Mouse (Mus musculus) liver, embryonic 15.5 days (tissue): ENCODE results near the gene Trpc4ap. TPM values are rescaled to one million over a fixed set of nuclear protein-coding genes. Genes with fewer than 3 reads are reported as not detected.

Experiments
- ATAC-seq: fragments of 200-750 bp; cut with Nextera tagmentation; 2 replicates; pipeline ENCODE4 v1.8.0; 2017; ENCODE audit warnings: moderate number of reproducible peaks, mild to moderate bottlenecking, moderate library complexity; ENCODE audit not compliant: insufficient read depth
- H3K27ac ChIP-seq: fragments of 300-500 bp; sonication (generic); replicated peaks from 2 replicates; pipeline ENCODE4 v1.5.1; 2015; ENCODE audit warnings: mild to moderate bottlenecking, inconsistent platforms
- H3K27me3 ChIP-seq: fragments of 300-500 bp; sonication (generic); 2 replicates; pipeline ENCODE4 v1.6.1; 2015; ENCODE audit warnings: mild to moderate bottlenecking, inconsistent platforms
- H3K36me3 ChIP-seq: fragments of 300-500 bp; sonication (generic); replicated peaks from 2 replicates; pipeline ENCODE4 v1.6.1; 2015; ENCODE audit warnings: moderate library complexity, mild to moderate bottlenecking, inconsistent platforms
- H3K4me1 ChIP-seq: fragments of 300-500 bp; sonication (generic); replicated peaks from 2 replicates; pipeline ENCODE4 v1.6.1; 2015; ENCODE audit warnings: inconsistent platforms
- H3K4me2 ChIP-seq: fragments of 300-500 bp; sonication (generic); 2 replicates; pipeline ENCODE4 v1.6.1; 2015; ENCODE audit warnings: moderate library complexity, mild to moderate bottlenecking, inconsistent platforms
- H3K4me3 ChIP-seq: fragments of 300-500 bp; sonication (generic); replicated peaks from 2 replicates; pipeline ENCODE4 v1.5.1; 2015; ENCODE audit warnings: mild to moderate bottlenecking, inconsistent platforms
- H3K9ac ChIP-seq: fragments of 300-500 bp; sonication (generic); 2 replicates; pipeline ENCODE4 v1.6.1; 2015; ENCODE audit warnings: moderate library complexity, mild to moderate bottlenecking, inconsistent platforms
- H3K9me3 ChIP-seq: fragments of 300-500 bp; sonication (generic); replicated peaks from 2 replicates; pipeline ENCODE4 v1.6.1; 2016; ENCODE audit warnings: inconsistent platforms
- WGBS: fragments of 180-500 bp; shearing (Covaris S2); methylation state at CpG from one replicate; pipeline ENCODE4 v1.1.7; 2015; ENCODE audit warnings: mixed read lengths; ENCODE audit not compliant: insufficient replicate concordance; 5-methylcytosine and 5-hydroxymethylcytosine counted together
- polyA plus RNA-seq: library from polyadenylated mRNA; unstranded; fragments of >200 nt; fragmentation: Nextera tagmentation; extraction: Ambion mirVana; gene quantifications from 2 replicates; pipeline ENCODE4 v1.2.1, GENCODE M21; 2015

Trpc4ap gene
- polyA plus RNA-seq, 1 experiment from 2014 or later = 51.4 TPM

DNA sequence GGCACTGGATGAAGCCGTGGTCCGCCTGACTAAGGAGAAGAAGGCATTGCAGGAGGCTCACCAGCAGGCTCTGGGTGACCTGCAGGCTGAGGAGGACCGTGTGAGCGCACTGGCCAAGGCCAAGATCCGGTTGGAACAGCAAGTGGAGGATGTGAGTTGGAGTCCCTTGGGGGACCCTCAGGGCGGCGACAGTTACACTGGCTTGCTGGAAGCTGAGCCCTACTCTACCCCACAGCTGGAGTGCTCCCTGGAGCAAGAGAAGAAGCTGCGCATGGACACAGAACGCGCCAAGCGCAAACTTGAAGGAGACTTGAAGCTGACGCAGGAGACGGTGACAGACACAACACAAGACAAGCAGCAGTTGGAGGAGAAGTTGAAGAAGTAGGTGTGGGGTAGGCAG is 63.7 kb downstream of the Trpc4ap start:
- H3K9me3 ChIP-seq = no peaks in the 10 kb centered on the region
- peaks cover 18% of the 10 kb centered on the region for H3K4me1 ChIP-seq
- no peak overlapping the region for H3K4me2 ChIP-seq
- WGBS = 75% methylated on average over 13 of the region's 13 CpGs
- H3K27ac ChIP-seq = no peak overlapping the region
- peaks cover 79% of the 10 kb centered on the region for H3K27me3 ChIP-seq
- H3K4me3 ChIP-seq = no peak overlapping the region
- H3K36me3 ChIP-seq = peaks cover 9% of the 10 kb centered on the region; the same call in 1 of the 2 replicates
- ATAC-seq = no peak
- H3K9ac ChIP-seq = no peak overlapping the region

DNA sequence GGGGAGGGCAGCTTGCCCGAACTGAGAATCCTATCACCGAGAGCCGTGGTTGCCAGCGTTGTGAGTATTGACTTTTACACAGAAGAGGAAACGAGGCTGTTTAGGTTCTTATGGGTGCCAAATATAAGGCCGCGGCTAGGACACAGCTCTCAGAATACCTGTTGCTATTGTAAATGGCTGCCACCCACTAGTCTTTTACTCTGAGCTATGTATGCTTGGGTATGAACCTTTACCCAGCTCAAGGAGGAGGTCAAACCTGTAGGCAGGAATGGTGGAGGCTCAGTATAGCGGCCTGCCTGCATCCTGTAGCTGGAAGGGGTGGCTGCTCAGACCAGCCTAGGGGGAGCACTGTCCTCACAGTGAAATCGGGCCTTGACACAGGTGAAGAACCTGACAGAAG is 64.1 kb downstream of the Trpc4ap start:
- WGBS = 76% methylated on average over 9 of the region's 9 CpGs
- Histone ChIP-seq H3K4me2 (no peak overlapping the region), H3K27me3 (peaks cover 79% of the 10 kb centered on the region), H3K9me3 (no peaks in the 10 kb centered on the region), H3K4me3 (no peak overlapping the region), H3K9ac (no peak overlapping the region), H3K4me1 (peaks cover 18% of the 10 kb centered on the region), H3K27ac (no peak overlapping the region), H3K36me3 (0 out of 2 replicates have a peak, but pooled peaks cover 8% of the 10 kb centered on the region)
- ATAC-seq = no peak

DNA sequence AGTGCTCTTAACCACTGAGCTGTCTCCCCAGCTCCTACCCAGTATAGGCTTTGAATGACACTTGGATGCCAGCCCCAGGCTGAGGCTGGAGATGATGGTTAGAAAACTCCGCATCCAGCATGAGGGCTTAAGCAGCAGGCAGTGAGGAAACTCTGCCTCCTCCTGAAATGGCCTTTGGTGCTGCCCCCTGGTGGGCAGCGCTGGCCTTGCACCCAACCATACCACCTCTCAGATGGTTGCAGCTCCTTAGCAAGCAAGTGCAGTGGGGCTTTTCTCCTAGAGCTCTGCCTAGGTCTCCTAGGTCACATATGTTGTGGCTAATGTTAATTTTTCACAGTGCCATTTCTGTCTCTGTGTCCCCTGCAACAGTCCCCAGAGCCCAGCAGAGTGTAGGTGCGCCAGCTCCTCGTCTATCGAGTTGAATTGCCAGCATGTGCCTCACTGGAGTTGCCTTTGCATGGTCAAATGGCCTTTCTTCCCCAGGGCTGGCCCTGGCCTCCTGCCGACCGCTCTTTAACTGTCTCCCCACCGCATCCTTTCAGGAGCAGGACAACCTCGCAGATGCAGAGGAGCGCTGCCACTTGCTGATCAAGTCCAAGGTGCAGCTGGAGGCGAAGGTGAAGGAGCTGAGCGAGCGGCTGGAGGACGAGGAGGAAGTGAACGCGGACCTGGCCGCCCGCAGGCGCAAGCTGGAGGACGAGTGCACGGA is 65.0 kb downstream of the Trpc4ap start:
- ATAC-seq = no peak
- H3K9me3 ChIP-seq = no peaks in the 10 kb centered on the region
- 37% methylated on average over 21 of the region's 21 CpGs for WGBS

DNA sequence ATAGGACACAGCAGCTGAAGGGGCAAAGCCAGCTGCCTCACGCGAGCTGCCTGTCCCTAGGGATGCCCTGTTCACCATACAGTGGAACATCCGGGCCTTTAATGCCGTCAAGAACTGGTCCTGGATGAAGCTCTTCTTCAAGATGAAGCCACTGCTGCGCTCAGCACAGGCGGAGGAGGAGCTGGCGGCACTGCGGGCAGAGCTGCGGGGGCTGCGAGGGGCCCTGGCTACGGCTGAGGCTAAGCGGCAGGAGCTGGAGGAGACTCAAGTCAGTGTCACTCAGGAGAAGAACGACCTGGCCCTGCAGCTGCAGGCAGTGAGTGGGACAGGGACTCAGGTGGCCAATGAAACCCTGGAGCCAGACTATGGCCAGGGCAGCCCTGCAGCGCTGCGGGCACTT is 65.9 kb downstream of the Trpc4ap start:
- no peak for ATAC-seq
- Histone ChIP-seq H3K4me2 (no peak overlapping the region), H3K27ac (no peak overlapping the region), H3K27me3 (peaks cover 64% of the 10 kb centered on the region), H3K4me3 (no peak overlapping the region), H3K9ac (no peak overlapping the region), H3K4me1 (peaks cover 29% of the 10 kb centered on the region), H3K36me3 (0 out of 2 replicates have a peak, but pooled peaks cover 2% of the 10 kb centered on the region), H3K9me3 (no peaks in the 10 kb centered on the region)
- 43% methylated on average over 15 of the region's 15 CpGs for WGBS

More for the DNA sequence above, 65.0 kb downstream of the Trpc4ap start:
- no peak overlapping the region for H3K4me3 ChIP-seq
- H3K4me1 ChIP-seq = peaks cover 27% of the 10 kb centered on the region
- no peak overlapping the region for H3K9ac ChIP-seq
- H3K36me3 ChIP-seq = 0 out of 2 replicates have a peak, but pooled peaks cover 3% of the 10 kb centered on the region
- no peak overlapping the region for H3K4me2 ChIP-seq
- peaks cover 71% of the 10 kb centered on the region for H3K27me3 ChIP-seq
- H3K27ac ChIP-seq = no peak overlapping the region

DNA sequence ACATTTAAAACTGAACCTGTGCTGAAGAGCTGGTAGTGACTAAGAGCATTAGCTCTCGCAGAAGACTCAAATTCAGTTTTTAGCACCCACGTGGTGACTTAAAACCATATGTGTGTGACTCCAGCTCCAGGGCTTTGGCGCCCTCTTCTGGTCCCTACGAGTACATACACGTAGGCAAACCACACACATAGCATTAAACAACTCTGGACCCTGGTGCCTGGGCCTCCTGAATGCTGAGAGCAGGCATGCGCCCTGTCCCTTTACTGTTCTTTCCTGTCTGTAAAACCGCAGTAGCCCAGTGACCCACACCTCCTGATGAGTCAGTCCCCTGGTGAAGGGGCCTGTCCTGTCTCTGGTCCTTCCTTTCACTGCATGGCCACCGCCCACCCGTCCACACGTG is 67.5 kb downstream of the Trpc4ap start:
- H3K36me3 ChIP-seq = no peaks in the 10 kb centered on the region
- H3K4me2 ChIP-seq = no peak overlapping the region
- H3K4me3 ChIP-seq = no peak overlapping the region
- H3K27ac ChIP-seq = no peak overlapping the region
- no peak overlapping the region for H3K9ac ChIP-seq
- H3K4me1 ChIP-seq = peaks cover 37% of the 10 kb centered on the region
- 22% methylated on average over 10 of the region's 10 CpGs for WGBS
- no peak for ATAC-seq
- H3K27me3 ChIP-seq = peaks cover 56% of the 10 kb centered on the region
- no peaks in the 10 kb centered on the region for H3K9me3 ChIP-seq

DNA sequence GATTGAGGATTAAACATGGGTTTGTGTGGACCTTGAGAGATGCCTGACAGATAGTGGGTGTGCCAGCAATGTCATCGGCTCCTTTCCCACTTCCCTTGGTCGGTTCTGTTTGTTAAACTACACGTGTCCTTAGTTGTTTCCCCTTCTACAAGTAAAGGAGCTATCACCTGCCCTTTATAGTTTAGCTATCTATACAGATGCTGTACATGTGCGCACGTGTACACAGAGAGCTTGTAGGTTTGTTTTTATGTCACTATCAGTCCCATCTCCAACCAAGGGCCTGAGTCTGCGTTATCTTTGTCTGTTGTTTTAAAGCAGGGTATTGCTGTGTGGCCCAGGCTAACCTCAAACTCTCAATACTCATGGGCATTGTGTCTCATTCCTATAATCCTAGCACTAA is 68.2 kb downstream of the Trpc4ap start:
- H3K27me3 ChIP-seq = peaks cover 48% of the 10 kb centered on the region
- ATAC-seq = no peak
- H3K9ac ChIP-seq = no peak overlapping the region
- H3K4me3 ChIP-seq = no peak overlapping the region
- no peak overlapping the region for H3K27ac ChIP-seq
- H3K9me3 ChIP-seq = no peaks in the 10 kb centered on the region
- peaks cover 37% of the 10 kb centered on the region for H3K4me1 ChIP-seq
- H3K36me3 ChIP-seq = no peaks in the 10 kb centered on the region
- no peak overlapping the region for H3K4me2 ChIP-seq
- WGBS = 58% methylated on average over 6 of the region's 6 CpGs

DNA sequence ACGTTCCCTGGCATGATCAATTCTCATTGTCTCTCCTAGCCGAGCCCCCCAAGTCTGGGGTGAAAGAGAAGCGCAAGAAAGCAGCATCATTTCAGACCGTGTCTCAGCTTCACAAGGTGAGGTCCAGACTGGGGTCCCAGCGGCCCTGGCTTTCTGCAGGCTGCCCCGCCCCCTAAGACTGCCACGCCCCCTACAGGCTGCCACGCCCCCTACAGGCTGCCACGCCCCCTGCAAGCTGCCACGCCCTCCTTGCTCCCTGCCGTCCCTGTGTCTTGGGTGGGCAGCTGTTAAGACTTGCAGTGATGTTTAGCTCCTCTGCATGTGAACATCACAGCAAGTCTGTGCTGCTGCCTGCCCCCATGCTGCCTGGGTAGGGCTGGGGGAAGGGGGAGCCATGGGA is 69.6 kb downstream of the Trpc4ap start:
- 25% methylated on average over 11 of the region's 11 CpGs for WGBS
- Histone ChIP-seq H3K9ac (no peak overlapping the region), H3K36me3 (no peaks in the 10 kb centered on the region; the same call in 1 of the 2 replicates), H3K4me3 (no peak overlapping the region), H3K4me1 (peaks cover 48% of the 10 kb centered on the region), H3K4me2 (no peak overlapping the region), H3K27ac (no peak overlapping the region), H3K9me3 (no peaks in the 10 kb centered on the region), H3K27me3 (peaks cover 36% of the 10 kb centered on the region)
- ATAC-seq = no peak

DNA sequence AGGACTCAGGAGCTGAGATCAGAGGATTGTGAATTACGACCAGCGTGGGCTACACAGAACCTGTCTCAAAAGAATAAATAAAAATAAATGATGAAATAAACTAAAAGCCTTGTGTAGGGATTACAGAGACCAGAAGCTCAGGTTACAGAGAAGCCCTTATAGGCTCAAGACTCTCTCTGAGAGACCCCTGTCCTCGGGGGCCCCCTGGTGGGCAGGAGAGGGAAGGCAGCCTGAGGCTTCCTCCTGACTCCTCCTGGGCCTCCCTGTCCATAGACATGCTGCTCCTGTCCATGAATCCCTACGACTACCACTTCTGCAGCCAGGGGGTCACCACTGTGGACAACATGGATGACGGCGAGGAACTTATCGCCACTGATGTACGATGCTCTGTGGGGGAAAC is 72.4 kb downstream of the Trpc4ap start:
- Histone ChIP-seq H3K27ac (peak overlapping the region; percentile 46), H3K4me3 (no peak overlapping the region), H3K36me3 (no peaks in the 10 kb centered on the region; the same call in 1 of the 2 replicates), H3K4me2 (no peak overlapping the region), H3K9ac (no peak overlapping the region), H3K4me1 (peaks cover 72% of the 10 kb centered on the region), H3K9me3 (no peaks in the 10 kb centered on the region), H3K27me3 (peaks cover 13% of the 10 kb centered on the region; the same call in 1 of the 2 replicates)
- ATAC-seq = peak; percentile 68
- 18% methylated on average over 8 of the region's 8 CpGs for WGBS

DNA sequence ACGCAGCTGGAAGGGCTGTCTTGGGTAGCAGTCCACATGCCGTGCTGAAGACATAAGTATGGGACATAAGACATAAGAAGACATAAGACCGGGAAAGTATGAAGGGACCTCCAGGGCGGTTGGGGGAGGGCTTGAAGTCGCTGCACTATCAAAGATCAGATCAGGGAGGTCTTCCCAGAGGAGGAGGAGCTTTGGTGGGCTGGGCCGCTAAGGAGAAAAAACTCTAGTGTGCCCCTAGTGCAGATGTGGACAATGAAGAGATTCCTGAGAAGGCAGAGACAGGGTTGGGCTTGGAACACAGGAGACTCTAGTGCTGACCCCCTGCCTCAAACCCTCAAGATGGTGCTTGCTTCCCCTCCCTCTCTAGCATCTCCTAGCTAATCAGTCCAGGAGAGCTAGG is 75.2 kb downstream of the Trpc4ap start:
- peak overlapping the region; percentile 39 for H3K4me2 ChIP-seq
- no peak overlapping the region for H3K4me3 ChIP-seq
- H3K9ac ChIP-seq = 0 out of 2 replicates have a peak overlapping the region, but pooled peaks have one; percentile 11
- peaks cover 13% of the 10 kb centered on the region; the same call in 1 of the 2 replicates for H3K27me3 ChIP-seq
- ATAC-seq = no peak
- H3K36me3 ChIP-seq = no peaks in the 10 kb centered on the region; the same call in 1 of the 2 replicates
- H3K4me1 ChIP-seq = peaks cover 87% of the 10 kb centered on the region
- H3K9me3 ChIP-seq = no peaks in the 10 kb centered on the region
- H3K27ac ChIP-seq = peak overlapping the region; percentile 60
- 18% methylated on average over 6 of the region's 6 CpGs for WGBS

DNA sequence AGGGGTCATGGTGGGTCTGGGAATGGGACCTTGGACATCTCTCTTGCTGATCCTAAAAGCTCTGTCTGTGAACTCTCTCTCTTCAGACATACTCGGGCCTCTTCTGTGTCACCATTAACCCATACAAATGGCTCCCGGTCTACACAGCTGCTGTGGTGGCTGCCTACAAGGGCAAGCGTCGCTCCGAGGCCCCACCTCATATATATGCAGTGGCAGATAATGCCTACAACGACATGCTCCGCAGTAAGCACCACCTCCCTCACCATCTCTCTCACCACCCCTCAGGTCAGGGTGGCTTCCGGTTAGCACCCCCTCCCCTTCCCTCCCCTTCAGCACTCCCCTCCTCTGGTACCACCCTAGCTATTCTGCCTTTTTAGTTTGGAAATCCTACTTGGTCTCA is 78.2 kb downstream of the Trpc4ap start:
- peak; percentile 81 for ATAC-seq
- H3K4me3 ChIP-seq = peak overlapping the region; percentile 63
- no peaks in the 10 kb centered on the region; the same call in 1 of the 2 replicates for H3K36me3 ChIP-seq
- 25% methylated on average over 8 of the region's 8 CpGs for WGBS
- peak overlapping the region; percentile 61 for H3K9ac ChIP-seq
- peak overlapping the region; percentile 90 for H3K27ac ChIP-seq
- no peaks in the 10 kb centered on the region for H3K9me3 ChIP-seq
- peak overlapping the region; percentile 84 for H3K4me2 ChIP-seq
- peaks cover 83% of the 10 kb centered on the region for H3K4me1 ChIP-seq
- 0 out of 2 replicates have a peak, but pooled peaks cover 4% of the 10 kb centered on the region for H3K27me3 ChIP-seq

DNA sequence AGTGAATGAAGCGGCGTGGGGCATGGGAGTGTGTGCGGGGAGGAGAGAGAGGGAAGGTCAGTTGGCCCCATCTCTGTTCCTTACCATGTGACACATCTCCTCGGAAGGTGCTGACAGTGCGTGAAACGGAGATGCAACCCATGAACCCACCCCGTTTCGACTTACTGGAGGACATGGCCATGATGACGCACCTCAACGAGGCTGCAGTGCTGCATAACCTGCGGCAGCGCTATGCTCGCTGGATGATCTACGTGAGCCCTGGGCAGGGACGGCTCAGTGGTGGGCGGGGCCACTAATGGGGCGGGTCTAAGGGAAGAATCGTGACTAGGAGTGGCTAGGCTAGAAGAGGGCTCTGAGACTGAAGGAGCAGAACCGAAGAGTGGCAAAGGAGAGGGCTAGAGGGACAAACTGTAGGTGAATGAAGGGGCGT is 78.8 kb downstream of the Trpc4ap start:
- H3K4me2 ChIP-seq = peak overlapping the region; percentile 84
- H3K9ac ChIP-seq = peak overlapping the region; percentile 73
- 0 out of 2 replicates have a peak, but pooled peaks cover 4% of the 10 kb centered on the region for H3K27me3 ChIP-seq
- 2% methylated on average over 20 of the region's 20 CpGs for WGBS
- peaks cover 78% of the 10 kb centered on the region for H3K4me1 ChIP-seq
- H3K9me3 ChIP-seq = no peaks in the 10 kb centered on the region
- H3K36me3 ChIP-seq = no peaks in the 10 kb centered on the region; the same call in 1 of the 2 replicates
- H3K4me3 ChIP-seq = peak overlapping the region; percentile 63
- ATAC-seq = peak; percentile 99
- H3K27ac ChIP-seq = peak overlapping the region; percentile 90
